Mouse (Mus musculus) liver, embryonic 14.5 days (tissue): ENCODE data around the gene Myo10. TPM values are rescaled to one million over a fixed set of nuclear protein-coding genes. Genes with fewer than 3 reads are reported as not detected.
A peak's percentile ranks its signal among the peaks of the same experiment; 100 is the strongest.

ENCODE experiments used
- ATAC-seq: fragments of 200-750 bp; cut with Nextera tagmentation; 2 replicates; pipeline ENCODE4 v1.8.0; 2017; ENCODE audit warnings: moderate number of reproducible peaks, mild to moderate bottlenecking, moderate library complexity; ENCODE audit not compliant: insufficient read depth
- DNase-seq, 3 experiments: peaks; one replicate each; pipeline ENCODE4 v3.0.0-alpha.2; 2012 to 2013; ENCODE audit warnings: low read depth in 3 of 3, low spot score in 3 of 3
- H3K27ac ChIP-seq: fragments of 300-500 bp; sonication (generic); 2 replicates; pipeline ENCODE4 v1.5.1; 2014; ENCODE audit warnings: moderate library complexity, mild to moderate bottlenecking, control low read depth, inconsistent platforms
- H3K27me3 ChIP-seq: fragments of 300-500 bp; sonication (generic); 2 replicates; pipeline ENCODE4 v1.6.1; 2014; ENCODE audit warnings: mild to moderate bottlenecking, low read length, moderate library complexity; ENCODE audit not compliant: control insufficient read depth, insufficient read depth
- H3K36me3 ChIP-seq: fragments of 300-500 bp; sonication (generic); replicated peaks from 2 replicates; pipeline ENCODE4 v1.6.1; 2014; ENCODE audit warnings: low read depth; ENCODE audit not compliant: control insufficient read depth, insufficient read depth
- H3K4me1 ChIP-seq, 2 experiments: fragments of 200-500 bp in 1 of 2; fragments of 300-500 bp in 1 of 2; sonication (generic) in 1 of 2; replicated peaks; 2 replicates each; pipeline ENCODE4 v1.6.1; 2012 to 2014; ENCODE audit warnings: antibody characterized with exemption in 1 of 2, inconsistent platforms in 1 of 2, low read length in 1 of 2; ENCODE audit not compliant: control insufficient read depth in 2 of 2, insufficient read depth in 2 of 2
- H3K4me2 ChIP-seq: fragments of 300-500 bp; sonication (generic); 2 replicates; pipeline ENCODE4 v1.6.1; 2014; ENCODE audit warnings: low read depth, mild to moderate bottlenecking, control low read depth, moderate library complexity
- H3K4me3 ChIP-seq, 2 experiments: fragments of 200-500 bp in 1 of 2; fragments of 300-500 bp in 1 of 2; sonication (generic) in 1 of 2; 2 replicates each; pipeline ENCODE4 v1.5.1; 2012 to 2014; ENCODE audit warnings: low read depth in 2 of 2, low read length in 2 of 2, mild to moderate bottlenecking in 2 of 2, control low read depth in 1 of 2, inconsistent platforms in 1 of 2, moderate library complexity in 1 of 2; ENCODE audit not compliant: insufficient read depth in 1 of 2
- H3K9ac ChIP-seq: fragments of 300-500 bp; sonication (generic); replicated peaks from 2 replicates; pipeline ENCODE4 v1.6.1; 2014; ENCODE audit warnings: mild to moderate bottlenecking, control low read depth, moderate library complexity
- H3K9me3 ChIP-seq: fragments of 300-500 bp; sonication (generic); 2 replicates; pipeline ENCODE4 v1.6.1; 2016; ENCODE audit warnings: low read length, mixed read lengths; ENCODE audit not compliant: control insufficient read depth
- CTCF ChIP-seq: IDR thresholded peaks from 2 replicates; pipeline ENCODE4 v1.5.1; 2016; ENCODE audit warnings: antibody characterized with exemption, low read depth, control low read depth
- EP300 ChIP-seq: IDR thresholded peaks from 2 replicates; pipeline ENCODE4 v1.6.1; 2016; ENCODE audit warnings: antibody characterized with exemption, low read depth
- WGBS: fragments of 180-500 bp; shearing (Covaris S2); extraction: QIAGEN DNeasy Blood & Tissue Kit; methylation state at CpG from one replicate; pipeline ENCODE4 v1.1.7; 2014; ENCODE audit not compliant: insufficient replicate concordance; 5-methylcytosine and 5-hydroxymethylcytosine counted together
- polyA plus RNA-seq, 2 experiments: library from polyadenylated mRNA; depleted of rRNA in 1 of 2; stranded (reverse) in 1 of 2; unstranded in 1 of 2; fragments of >200 nt; fragmentation: Nextera tagmentation in 1 of 2; extraction: Ambion mirVana in 1 of 2; gene quantifications; 2 replicates each; pipeline versions ENCODE4 v1.2.1 to v1.2.3; 2012 to 2014

Gene Myo10
- polyA plus RNA-seq, 2 experiments = 2.6 to 2.9 TPM

- Histone ChIP-seq H3K27me3 (no peaks in the 10 kb centered on the region), H3K9ac (no peak overlapping the region), H3K4me2 (no peak overlapping the region), H3K36me3 (no peaks in the 10 kb centered on the region), H3K4me1 (no peaks in the 10 kb centered on the region), H3K4me3 (no peak overlapping the region), H3K9me3 (no peaks in the 10 kb centered on the region), H3K27ac (no peak overlapping the region)
- no peak for ATAC-seq
- WGBS = 34% methylated on average over 3 of the region's 3 CpGs
- TF ChIP-seq CTCF (peak; percentile 69), EP300 (no peak)
- peak in 1 of 3 experiments; percentile 11 for DNase-seq
Observed at GRCm38 (mm10) chr15:25796353-25796752, 174.0 kb downstream of the Myo10 start.

GRCm38 (mm10) chr15:25797179-25797578, 174.9 kb downstream of the Myo10 start:
- Histone ChIP-seq H3K27ac (no peak overlapping the region), H3K4me1 (no peaks in the 10 kb centered on the region), H3K4me3 (no peak overlapping the region), H3K9ac (no peak overlapping the region), H3K9me3 (no peaks in the 10 kb centered on the region), H3K27me3 (no peaks in the 10 kb centered on the region), H3K4me2 (no peak overlapping the region), H3K36me3 (no peaks in the 10 kb centered on the region)
- DNase-seq = no peak
- TF ChIP-seq EP300 = no peak
- no peak for TF ChIP-seq CTCF
- WGBS = 61% methylated on average over 8 of the region's 8 CpGs
- ATAC-seq = no peak

- Histone ChIP-seq H3K9ac (no peak overlapping the region), H3K9me3 (no peaks in the 10 kb centered on the region), H3K27ac (no peak overlapping the region), H3K36me3 (no peaks in the 10 kb centered on the region), H3K27me3 (no peaks in the 10 kb centered on the region), H3K4me1 (no peaks in the 10 kb centered on the region), H3K4me3 (no peak overlapping the region), H3K4me2 (no peak overlapping the region)
- TF ChIP-seq CTCF = no peak
- no peak for TF ChIP-seq EP300
- DNase-seq (no peak), ATAC-seq (no peak)
- WGBS = 74% methylated on average over 1 of the region's 1 CpGs
Observed at GRCm38 (mm10) chr15:25797888-25798287, 175.6 kb downstream of the Myo10 start.

- WGBS = 74% methylated on average over 5 of the region's 5 CpGs
- Histone ChIP-seq H3K27ac (no peak overlapping the region), H3K4me2 (no peak overlapping the region), H3K4me1 (no peaks in the 10 kb centered on the region), H3K9ac (no peak overlapping the region), H3K27me3 (no peaks in the 10 kb centered on the region), H3K9me3 (no peaks in the 10 kb centered on the region), H3K36me3 (no peaks in the 10 kb centered on the region), H3K4me3 (no peak overlapping the region)
- DNase-seq (no peak), ATAC-seq (no peak)
- TF ChIP-seq CTCF (no peak), EP300 (no peak)
Observed at GRCm38 (mm10) chr15:25801726-25802125, 179.4 kb downstream of the Myo10 start.

GRCm38 (mm10) chr15:25802194-25802593, 179.9 kb downstream of the Myo10 start:
- no peak overlapping the region for H3K27ac ChIP-seq
- no peak for DNase-seq
- H3K27me3 ChIP-seq = no peaks in the 10 kb centered on the region
- WGBS = 66% methylated on average over 8 of the region's 8 CpGs
- no peak overlapping the region for H3K9ac ChIP-seq
- TF ChIP-seq CTCF (no peak), EP300 (no peak)
- no peak overlapping the region for H3K4me2 ChIP-seq
- H3K4me1 ChIP-seq = no peaks in the 10 kb centered on the region
- H3K9me3 ChIP-seq = no peaks in the 10 kb centered on the region
- no peaks in the 10 kb centered on the region for H3K36me3 ChIP-seq
- ATAC-seq = no peak
- no peak overlapping the region for H3K4me3 ChIP-seq
